Mouse (Mus musculus): ENCODE results near the gene Fibp. TPM values are rescaled to one million over a fixed set of nuclear protein-coding genes. Genes with fewer than 3 reads are reported as not detected.

Fibp gene
- polyA plus RNA-seq, 1 experiment from 2014 or later: 150 TPM

- ATAC-seq (replicated peaks; ENCODE audit: low FRiP score, low read depth) (peak; percentile 99), DNase-seq (ENCODE audit: low spot score) (peak; percentile 98)
- H3K4me1 ChIP-seq (replicated peaks; ENCODE audit: insufficient read depth, low read length): peaks cover 6% of the 10 kb centered on the region; the same call in 1 of the 2 replicates
- H3K27me3 ChIP-seq (ENCODE audit: insufficient read depth, low read length): no peaks in the 10 kb centered on the region
- 4% methylated on average over 47 of the region's 47 CpGs for WGBS
- H3K36me3 ChIP-seq (ENCODE audit: insufficient read depth, low read length): no peaks in the 10 kb centered on the region
- no peaks in the 10 kb centered on the region for H3K9me3 ChIP-seq (replicated peaks; ENCODE audit: low read length)
- peak within 1 kb of the TSS; percentile 31; the same call in 1 of the 2 replicates for H3K9ac ChIP-seq (ENCODE audit: low read depth, low read length)
- peak; percentile 47; the same call in 1 of the 2 replicates for TF ChIP-seq CTCF (IDR thresholded peaks at IDR 0.05; ENCODE audit: low read depth)
- H3K4me3 ChIP-seq (replicated peaks; ENCODE audit: low read depth, low read length): peak within 1 kb of the TSS; percentile 39
- H3K27ac ChIP-seq: no peak within 1 kb of the TSS; the same call in 1 of the 2 replicates
- peak within 1 kb of the TSS; percentile 71 for H3K4me2 ChIP-seq (ENCODE audit: low read length)
Observed at GRCm38 (mm10) chr19:5510031-5511026, 49.9 kb downstream of the Fibp start, which contains the start of gene Snx32. TSS of gene Snx32 (minus strand) at chr19:5510538.

DNA sequence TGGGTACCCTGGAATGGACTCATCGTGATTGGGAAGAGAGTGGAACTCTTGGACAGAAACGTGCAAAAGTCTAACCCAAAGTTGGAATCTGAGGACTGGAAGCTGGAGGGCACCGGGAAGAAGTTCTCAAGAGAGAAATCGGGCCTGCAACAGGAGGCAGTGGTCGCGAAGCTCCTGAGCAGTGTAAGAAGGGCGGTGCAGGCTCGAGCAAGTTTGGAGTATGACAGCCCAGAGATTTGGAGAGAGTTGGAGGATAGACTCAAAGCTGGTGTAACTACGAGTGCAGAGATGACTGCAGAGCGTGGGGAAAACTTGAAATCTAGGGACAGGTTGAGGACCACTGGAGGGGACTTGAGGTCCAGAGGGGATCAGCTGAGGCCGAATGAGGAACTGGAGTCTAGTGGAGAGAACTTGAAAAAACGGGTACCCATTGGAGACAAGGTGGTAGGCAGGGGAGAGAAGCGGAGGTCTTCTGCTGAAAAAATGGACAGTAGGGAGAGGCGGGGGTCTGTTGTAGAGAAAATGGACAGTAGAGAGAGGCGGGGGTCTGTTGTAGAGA, 50.7 kb downstream of the Fibp start:
- H3K36me3 ChIP-seq (ENCODE audit: insufficient read depth, low read length): no peaks in the 10 kb centered on the region
- ATAC-seq (replicated peaks; ENCODE audit: low FRiP score, low read depth): no peak
- H3K9ac ChIP-seq (ENCODE audit: low read depth, low read length): peak overlapping the region; percentile 31; the same call in 1 of the 2 replicates
- DNase-seq (ENCODE audit: low spot score): peak; percentile 33
- TF ChIP-seq CTCF (IDR thresholded peaks at IDR 0.05; ENCODE audit: low read depth): no peak
- H3K4me2 ChIP-seq (ENCODE audit: low read length): peak overlapping the region; percentile 71
- H3K27ac ChIP-seq: no peak overlapping the region
- H3K27me3 ChIP-seq (ENCODE audit: insufficient read depth, low read length): no peaks in the 10 kb centered on the region
- 51% methylated on average over 15 of the region's 15 CpGs for WGBS
- H3K9me3 ChIP-seq (replicated peaks; ENCODE audit: low read length): no peaks in the 10 kb centered on the region
- H3K4me1 ChIP-seq (replicated peaks; ENCODE audit: insufficient read depth, low read length): peaks cover 6% of the 10 kb centered on the region; the same call in 1 of the 2 replicates
- H3K4me3 ChIP-seq (replicated peaks; ENCODE audit: low read depth, low read length): peak overlapping the region; percentile 39

GRCm38 (mm10) chr19:5512091-5513004, 51.9 kb downstream of the Fibp start:
- H3K36me3 ChIP-seq (ENCODE audit: insufficient read depth, low read length): no peaks in the 10 kb centered on the region
- 0 out of 2 replicates have a peak overlapping the region, but pooled peaks have one; percentile 14 for H3K27ac ChIP-seq
- no peak overlapping the region for H3K9ac ChIP-seq (ENCODE audit: low read depth, low read length)
- TF ChIP-seq CTCF (IDR thresholded peaks at IDR 0.05; ENCODE audit: low read depth): no peak
- peak overlapping the region; percentile 3; the same call in 1 of the 2 replicates for H3K4me2 ChIP-seq (ENCODE audit: low read length)
- H3K9me3 ChIP-seq (replicated peaks; ENCODE audit: low read length): no peaks in the 10 kb centered on the region
- DNase-seq (ENCODE audit: low spot score) (no peak), ATAC-seq (replicated peaks; ENCODE audit: low FRiP score, low read depth) (no peak)
- WGBS: 69% methylated on average over 12 of the region's 12 CpGs
- peaks cover 6% of the 10 kb centered on the region; the same call in 1 of the 2 replicates for H3K4me1 ChIP-seq (replicated peaks; ENCODE audit: insufficient read depth, low read length)
- H3K27me3 ChIP-seq (ENCODE audit: insufficient read depth, low read length): no peaks in the 10 kb centered on the region
- H3K4me3 ChIP-seq (replicated peaks; ENCODE audit: low read depth, low read length): no peak overlapping the region

GRCm38 (mm10) chr19:5513005-5513349, 52.6 kb downstream of the Fibp start:
- Histone ChIP-seq H3K4me3 (replicated peaks; ENCODE audit: low read depth, low read length) (no peak overlapping the region), H3K4me1 (replicated peaks; ENCODE audit: insufficient read depth, low read length) (peaks cover 6% of the 10 kb centered on the region; the same call in 1 of the 2 replicates), H3K4me2 (ENCODE audit: low read length) (no peak overlapping the region), H3K27ac (no peak overlapping the region), H3K9ac (ENCODE audit: low read depth, low read length) (no peak overlapping the region), H3K27me3 (ENCODE audit: insufficient read depth, low read length) (no peaks in the 10 kb centered on the region), H3K9me3 (replicated peaks; ENCODE audit: low read length) (no peaks in the 10 kb centered on the region), H3K36me3 (ENCODE audit: insufficient read depth, low read length) (no peaks in the 10 kb centered on the region)
- DNase-seq (ENCODE audit: low spot score): no peak
- WGBS: 94% methylated on average over 3 of the region's 3 CpGs
- TF ChIP-seq CTCF (IDR thresholded peaks at IDR 0.05; ENCODE audit: low read depth): no peak
- ATAC-seq (replicated peaks; ENCODE audit: low FRiP score, low read depth): no peak

Other genes with a start within 250 kb of the Fibp start
- 14.2 and 14.8 TPM in 2 replicates for gene Pacs1, start 187.5 kb upstream of the Fibp start, polyA plus RNA-seq (2015; fragmentation: Nextera tagmentation; extraction: Ambion mirVana)
- gene Sf3b2, start 165.2 kb upstream of the Fibp start, polyA plus RNA-seq (2015; fragmentation: Nextera tagmentation; extraction: Ambion mirVana): 239 and 274 TPM in 2 replicates
- gene Gal3st3, start 162.3 kb upstream of the Fibp start, polyA plus RNA-seq (2015; fragmentation: Nextera tagmentation; extraction: Ambion mirVana): 2.2 and 2.7 TPM in 2 replicates
- gene Catsper1, start 124.9 kb upstream of the Fibp start, polyA plus RNA-seq (2015; fragmentation: Nextera tagmentation; extraction: Ambion mirVana): not detected in 2 replicates
- 0.29 and 1.5 TPM in 2 replicates for gene Cst6, start 111.0 kb upstream of the Fibp start, polyA plus RNA-seq (2015; fragmentation: Nextera tagmentation; extraction: Ambion mirVana)
- 30.8 and 34.0 TPM in 2 replicates for gene Eif1ad, start 93.9 kb upstream of the Fibp start, polyA plus RNA-seq (2015; fragmentation: Nextera tagmentation; extraction: Ambion mirVana)
- 344 and 363 TPM in 2 replicates for gene Banf1, start 93.4 kb upstream of the Fibp start, polyA plus RNA-seq (2015; fragmentation: Nextera tagmentation; extraction: Ambion mirVana)
- 56.1 and 57.8 TPM in 2 replicates for gene Sart1, start 71.9 kb upstream of the Fibp start, polyA plus RNA-seq (2015; fragmentation: Nextera tagmentation; extraction: Ambion mirVana)
- gene Tsga10ip, start 58.1 kb upstream of the Fibp start, polyA plus RNA-seq (2015; fragmentation: Nextera tagmentation; extraction: Ambion mirVana): 0.31 and 0.39 TPM in 2 replicates
- gene Drap1, start 35.6 kb upstream of the Fibp start, polyA plus RNA-seq (2015; fragmentation: Nextera tagmentation; extraction: Ambion mirVana): 237 and 246 TPM in 2 replicates
- gene AI837181, start 35.5 kb upstream of the Fibp start, polyA plus RNA-seq (2015; fragmentation: Nextera tagmentation; extraction: Ambion mirVana): 55.7 and 55.8 TPM in 2 replicates
- gene Fosl1, start 13.1 kb upstream of the Fibp start, polyA plus RNA-seq (2015; fragmentation: Nextera tagmentation; extraction: Ambion mirVana): 0.32 TPM in 1 of 2 replicates, not detected in the other
- 12.2 and 15.6 TPM in 2 replicates for gene Ccdc85b, start 2.7 kb upstream of the Fibp start, polyA plus RNA-seq (2015; fragmentation: Nextera tagmentation; extraction: Ambion mirVana)
- gene Ctsw, start 7.9 kb downstream of the Fibp start, polyA plus RNA-seq (2015; fragmentation: Nextera tagmentation; extraction: Ambion mirVana): 0.79 and 1.2 TPM in 2 replicates
- gene Efemp2, start 13.3 kb downstream of the Fibp start, polyA plus RNA-seq (2015; fragmentation: Nextera tagmentation; extraction: Ambion mirVana): 126 and 140 TPM in 2 replicates
- gene Mus81, start 27.8 kb downstream of the Fibp start, polyA plus RNA-seq (2015; fragmentation: Nextera tagmentation; extraction: Ambion mirVana): 31.3 and 31.8 TPM in 2 replicates
- 2,170 and 2,281 TPM in 2 replicates for gene Cfl1, start 29.8 kb downstream of the Fibp start, polyA plus RNA-seq (2015; fragmentation: Nextera tagmentation; extraction: Ambion mirVana)
- gene 1700020D05Rik, start 43.2 kb downstream of the Fibp start, polyA plus RNA-seq (2015; fragmentation: Nextera tagmentation; extraction: Ambion mirVana): 0.13 TPM in 1 of 2 replicates, not detected in the other
- gene Snx32, start 49.9 kb downstream of the Fibp start, polyA plus RNA-seq (2015; fragmentation: Nextera tagmentation; extraction: Ambion mirVana): 7.6 and 8.0 TPM in 2 replicates
- 12.3 and 13.7 TPM in 2 replicates for gene Ovol1, start 100.0 kb downstream of the Fibp start, polyA plus RNA-seq (2015; fragmentation: Nextera tagmentation; extraction: Ambion mirVana)
- 7.1 and 7.2 TPM in 2 replicates for gene Ap5b1, start 107.4 kb downstream of the Fibp start, polyA plus RNA-seq (2015; fragmentation: Nextera tagmentation; extraction: Ambion mirVana)
- 107 and 128 TPM in 2 replicates for gene Rnaseh2c, start 141.3 kb downstream of the Fibp start, polyA plus RNA-seq (2015; fragmentation: Nextera tagmentation; extraction: Ambion mirVana)
- gene Kat5, start 149.6 kb downstream of the Fibp start, polyA plus RNA-seq (2015; fragmentation: Nextera tagmentation; extraction: Ambion mirVana): 54.0 and 56.5 TPM in 2 replicates
- gene Rela, start 176.9 kb downstream of the Fibp start, polyA plus RNA-seq (2015; fragmentation: Nextera tagmentation; extraction: Ambion mirVana): 42.6 and 45.5 TPM in 2 replicates
- 22.5 and 26.2 TPM in 2 replicates for gene Sipa1, start 203.1 kb downstream of the Fibp start, polyA plus RNA-seq (2015; fragmentation: Nextera tagmentation; extraction: Ambion mirVana)
- 35.4 and 39.8 TPM in 2 replicates for gene Map3k11, start 228.1 kb downstream of the Fibp start, polyA plus RNA-seq (2015; fragmentation: Nextera tagmentation; extraction: Ambion mirVana)
- 14.8 and 15.0 TPM in 2 replicates for gene Pcnx3, start 228.3 kb downstream of the Fibp start, polyA plus RNA-seq (2015; fragmentation: Nextera tagmentation; extraction: Ambion mirVana)
- gene Kcnk7, start 243.8 kb downstream of the Fibp start, polyA plus RNA-seq (2015; fragmentation: Nextera tagmentation; extraction: Ambion mirVana): 0.32 and 0.33 TPM in 2 replicates